Mouse (Mus musculus) small intestine, adult 2 months (tissue): Measurements from ENCODE around the gene Arntl.

Experiments used
- CTCF ChIP-seq: fragments of 200-500 bp; IDR thresholded peaks from 2 replicates; pipeline ENCODE4 v1.5.1; 2012; ENCODE audit warnings: low read depth, mild to moderate bottlenecking, control low read depth, inconsistent platforms, low read length, moderate library complexity, mixed read lengths; ENCODE audit not compliant: insufficient replicate concordance, insufficient read length; ENCODE audit errors: extremely low read depth
- POLR2A ChIP-seq: fragments of 200-500 bp; IDR thresholded peaks from 2 replicates; pipeline ENCODE4 v1.6.1; 2012; ENCODE audit warnings: low read depth, mild to moderate bottlenecking, control low read depth, inconsistent platforms, low read length, moderate library complexity

GRCm38 (mm10) chr7:113320128-113320527, 112.9 kb downstream of the Arntl start:
- no peak for TF ChIP-seq POLR2A
- no peak for TF ChIP-seq CTCF
